Mouse (Mus musculus) ES-Bruce4 (cell line): Measurements from ENCODE around the gene Wfdc12.

Experiments used
- CTCF ChIP-seq: IDR thresholded peaks from one replicate; pipeline ENCODE4 v1.8.1; 2011; ENCODE audit warnings: low read depth, low read length
- EP300 ChIP-seq: IDR thresholded peaks from 2 replicates; pipeline ENCODE4 v1.6.1; 2011; ENCODE audit warnings: low read depth, low read length; ENCODE audit not compliant: insufficient read depth

DNA sequence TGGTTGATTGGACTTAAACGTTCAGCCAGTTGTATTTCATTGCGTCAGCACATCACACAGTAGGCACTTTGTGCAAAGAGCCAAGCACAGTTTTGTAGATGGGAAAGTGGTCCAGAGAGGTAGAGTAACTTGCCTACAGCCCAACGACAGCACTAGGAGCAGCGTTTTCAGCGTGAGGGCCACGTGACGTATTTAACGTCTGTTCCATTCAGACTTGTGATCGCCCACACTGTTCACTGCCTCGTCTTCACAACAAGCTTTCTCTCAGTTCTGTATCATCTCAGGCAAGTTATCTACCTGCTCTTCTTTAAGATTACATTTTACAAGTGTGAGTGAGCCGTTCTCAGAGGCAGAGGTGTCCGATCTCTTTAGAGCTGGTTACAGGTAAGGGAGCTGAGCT is 43.9 kb downstream of the Wfdc12 start:
- TF ChIP-seq EP300: no peak
- TF ChIP-seq CTCF: no peak
